Mouse (Mus musculus): ENCODE measurements at regions not wholly inside any gene's neighbourhood (a gene's known extent, or its start where the extent isn't known, plus 50 kb on each side); places are given as distances from the start of the nearest gene placed in this dataset.

- TF ChIP-seq CTCF (IDR thresholded peaks at IDR 0.05; ENCODE audit: low read depth, low read length) (no peak), POLR2A (IDR thresholded peaks at IDR 0.05; ENCODE audit: extremely low read depth, insufficient read depth, low read length) (no peak)
These were observed 283.3 kb upstream of the Lrrc3b start for GRCm38 (mm10) chr14:15722135-15722534.

Measured in liver, adult 2 months (tissue).